Mouse (Mus musculus): ENCODE data around the gene Glyctk. TPM values are rescaled to one million over a fixed set of nuclear protein-coding genes. Genes with fewer than 3 reads are reported as not detected.

Gene Glyctk
- polyA plus RNA-seq, 1 experiment from 2014 or later: 0.74 TPM

DNA sequence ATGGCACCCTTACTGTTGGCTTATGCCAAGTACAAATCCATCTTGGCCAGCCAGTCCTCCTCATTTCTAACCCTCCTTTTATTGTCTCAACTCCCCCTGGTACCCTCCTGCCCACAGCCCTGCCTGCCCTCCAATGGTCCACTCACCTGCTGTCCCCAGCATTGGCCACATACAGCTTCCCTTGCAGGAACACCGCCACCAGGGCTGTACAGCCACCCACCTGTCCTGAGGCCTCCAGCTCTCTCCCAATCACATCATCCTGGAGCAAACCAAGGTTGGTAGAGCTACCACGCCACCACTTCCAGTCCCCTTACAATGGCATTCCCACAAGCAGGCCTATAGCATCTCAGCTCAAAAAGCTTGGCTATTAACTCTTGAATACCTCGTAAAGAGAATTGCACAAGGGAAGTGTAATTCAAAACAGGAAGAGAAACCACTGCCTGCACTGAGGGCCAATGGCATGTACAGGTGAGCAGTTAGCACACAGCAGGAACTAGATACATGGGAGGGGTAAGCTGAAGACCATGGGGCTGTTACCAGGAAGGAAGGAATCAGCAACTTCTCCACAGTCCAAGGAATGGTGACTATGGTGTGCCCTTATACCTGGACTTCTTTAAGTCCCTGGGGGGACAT, 39.3 kb upstream of the Glyctk start:
- Histone ChIP-seq H3K36me3 (peaks cover 21% of the 10 kb centered on the region), H3K27me3 (no peaks in the 10 kb centered on the region), H3K9ac (no peak overlapping the region), H3K4me2 (no peak overlapping the region), H3K4me1 (replicated peaks) (peaks cover 20% of the 10 kb centered on the region), H3K4me3 (no peak overlapping the region), H3K27ac (no peak overlapping the region), H3K9me3 (replicated peaks) (no peaks in the 10 kb centered on the region)
- WGBS: 93% methylated on average over 3 of the region's 3 CpGs
- ATAC-seq (replicated peaks; ENCODE audit: insufficient number of reproducible peaks, insufficient read depth, low FRiP score, low read depth): no peak

DNA sequence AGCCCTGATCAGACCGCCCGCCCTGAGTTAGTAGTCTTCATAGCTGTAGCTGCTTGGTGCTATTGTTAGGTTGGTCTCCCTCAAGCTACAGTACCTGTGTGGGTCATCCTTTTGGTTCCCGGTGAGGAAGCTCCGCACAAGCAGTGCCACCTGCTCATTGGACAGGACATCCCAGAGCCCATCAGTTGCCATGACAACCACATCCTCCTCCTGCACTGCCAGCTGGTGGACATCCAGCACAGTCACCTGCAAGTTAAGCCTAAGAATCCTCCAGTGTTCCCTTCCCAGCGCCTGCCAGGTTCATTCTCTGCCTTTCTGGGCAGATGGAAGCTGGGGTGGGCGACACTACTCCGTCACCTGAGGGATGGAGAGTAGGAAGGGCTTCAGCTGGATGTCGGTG, 37.8 kb upstream of the Glyctk start:
- H3K9me3 ChIP-seq (replicated peaks): no peaks in the 10 kb centered on the region
- WGBS: 88% methylated on average over 8 of the region's 8 CpGs
- H3K36me3 ChIP-seq: peaks cover 34% of the 10 kb centered on the region

DNA sequence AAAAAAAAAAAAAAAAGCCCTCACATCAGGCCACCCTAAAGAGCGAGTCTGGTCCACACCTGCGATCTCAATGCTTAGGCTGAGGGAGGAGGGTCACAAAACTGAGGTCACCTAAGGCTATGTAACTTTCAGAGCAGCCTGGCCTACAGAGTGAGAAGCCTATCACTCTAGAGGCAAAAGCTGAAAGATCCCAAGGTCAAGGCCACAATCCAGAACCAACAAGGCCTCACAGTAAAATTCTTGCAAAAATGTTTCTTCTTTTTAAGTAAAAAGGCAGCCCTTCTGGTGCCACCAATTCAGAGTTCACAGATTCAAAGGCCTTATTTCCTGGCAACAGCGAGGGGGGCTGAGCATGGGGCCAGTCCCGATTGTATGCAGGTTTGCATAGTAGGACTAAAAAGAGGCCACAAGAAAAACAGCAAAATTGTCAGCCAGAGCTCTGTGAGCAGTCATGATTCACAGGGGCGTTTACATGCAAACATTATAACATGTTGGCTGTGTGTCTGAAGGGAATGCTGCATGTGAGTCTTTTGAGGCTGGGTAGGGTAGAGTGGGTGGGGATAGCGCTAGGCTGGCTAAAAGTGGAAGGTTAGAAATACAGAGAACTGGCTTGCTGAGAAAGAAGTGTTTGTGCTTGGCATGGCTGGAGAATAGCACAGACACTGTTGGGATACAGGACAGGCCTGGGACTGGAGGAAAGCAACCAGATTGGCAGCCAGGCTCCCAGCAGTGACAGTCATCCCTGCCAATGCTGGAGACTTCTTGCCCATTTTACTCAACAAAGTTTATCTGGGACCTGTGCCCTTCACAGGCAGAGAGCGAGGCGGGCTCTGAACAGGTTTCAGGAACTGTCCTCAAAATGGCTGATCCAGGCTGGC, 36.2 kb upstream of the Glyctk start:
- ATAC-seq (replicated peaks; ENCODE audit: insufficient number of reproducible peaks, insufficient read depth, low FRiP score, low read depth): no peak
- no peaks in the 10 kb centered on the region for H3K9me3 ChIP-seq (replicated peaks)
- H3K27ac ChIP-seq: no peak overlapping the region
- WGBS: 90% methylated on average over 8 of the region's 8 CpGs
- H3K4me2 ChIP-seq: no peak overlapping the region
- H3K9ac ChIP-seq: no peak overlapping the region
- H3K4me1 ChIP-seq (replicated peaks): peaks cover 11% of the 10 kb centered on the region
- peaks cover 49% of the 10 kb centered on the region for H3K36me3 ChIP-seq
- H3K4me3 ChIP-seq: no peak overlapping the region
- no peaks in the 10 kb centered on the region for H3K27me3 ChIP-seq

More for the DNA sequence above, 37.8 kb upstream of the Glyctk start:
- Histone ChIP-seq H3K4me3 (no peak overlapping the region), H3K4me2 (no peak overlapping the region), H3K4me1 (replicated peaks) (peaks cover 18% of the 10 kb centered on the region), H3K27me3 (no peaks in the 10 kb centered on the region), H3K27ac (no peak overlapping the region), H3K9ac (no peak overlapping the region)
- ATAC-seq (replicated peaks; ENCODE audit: insufficient number of reproducible peaks, insufficient read depth, low FRiP score, low read depth): no peak

DNA sequence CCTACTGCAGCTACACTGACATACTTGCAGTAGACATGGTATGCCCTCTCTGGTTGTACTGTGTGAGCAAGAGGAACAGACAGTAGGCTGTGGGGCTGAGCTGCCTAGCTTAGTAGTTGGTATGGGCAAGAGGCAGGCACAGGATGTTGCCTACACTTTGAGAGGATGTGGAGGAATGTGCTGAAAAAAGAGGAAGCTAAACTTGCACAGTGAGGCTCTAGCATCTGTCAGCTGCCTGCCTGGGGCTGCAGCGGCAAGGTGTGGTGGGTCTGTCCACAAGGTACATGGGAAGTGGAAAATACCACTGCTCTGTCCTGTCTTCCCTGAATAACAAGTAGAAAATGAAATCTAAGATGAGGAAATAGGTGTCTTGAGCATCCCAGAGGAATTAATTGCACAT, 35.1 kb upstream of the Glyctk start:
- Histone ChIP-seq H3K27me3 (no peaks in the 10 kb centered on the region), H3K9ac (no peak overlapping the region), H3K27ac (no peak overlapping the region), H3K36me3 (peaks cover 61% of the 10 kb centered on the region), H3K9me3 (replicated peaks) (no peaks in the 10 kb centered on the region), H3K4me2 (no peak overlapping the region), H3K4me1 (replicated peaks) (peaks cover 4% of the 10 kb centered on the region; the same call in 1 of the 2 replicates), H3K4me3 (no peak overlapping the region)
- WGBS: 88% methylated on average over 1 of the region's 1 CpGs
- ATAC-seq (replicated peaks; ENCODE audit: insufficient number of reproducible peaks, insufficient read depth, low FRiP score, low read depth): no peak

DNA sequence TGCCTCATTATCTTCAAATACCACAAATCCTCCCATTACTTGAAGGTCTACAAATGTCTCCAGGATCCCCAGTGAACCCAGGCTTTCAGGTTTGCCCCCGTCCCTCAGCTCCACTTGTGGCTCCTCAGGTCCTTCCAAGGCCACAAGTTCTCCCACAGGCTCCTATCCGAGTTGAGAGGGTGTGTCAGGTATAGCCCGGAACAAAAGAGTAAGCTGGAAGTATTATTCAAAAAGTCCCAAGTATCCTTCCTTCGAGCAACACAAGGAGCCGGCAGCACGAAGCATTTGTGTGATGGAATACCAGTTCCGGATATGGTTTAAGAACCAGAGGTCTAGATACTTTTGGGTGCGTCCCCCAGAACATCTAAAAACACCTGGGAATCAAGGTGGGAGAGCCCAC, 34.1 kb upstream of the Glyctk start:
- no peaks in the 10 kb centered on the region for H3K9me3 ChIP-seq (replicated peaks)
- no peak overlapping the region for H3K4me3 ChIP-seq
- WGBS: 89% methylated on average over 8 of the region's 8 CpGs
- H3K9ac ChIP-seq: no peak overlapping the region
- H3K27ac ChIP-seq: no peak overlapping the region
- no peaks in the 10 kb centered on the region for H3K27me3 ChIP-seq
- ATAC-seq (replicated peaks; ENCODE audit: insufficient number of reproducible peaks, insufficient read depth, low FRiP score, low read depth): no peak
- H3K4me2 ChIP-seq: no peak overlapping the region
- no peaks in the 10 kb centered on the region for H3K4me1 ChIP-seq (replicated peaks)
- peaks cover 70% of the 10 kb centered on the region for H3K36me3 ChIP-seq

DNA sequence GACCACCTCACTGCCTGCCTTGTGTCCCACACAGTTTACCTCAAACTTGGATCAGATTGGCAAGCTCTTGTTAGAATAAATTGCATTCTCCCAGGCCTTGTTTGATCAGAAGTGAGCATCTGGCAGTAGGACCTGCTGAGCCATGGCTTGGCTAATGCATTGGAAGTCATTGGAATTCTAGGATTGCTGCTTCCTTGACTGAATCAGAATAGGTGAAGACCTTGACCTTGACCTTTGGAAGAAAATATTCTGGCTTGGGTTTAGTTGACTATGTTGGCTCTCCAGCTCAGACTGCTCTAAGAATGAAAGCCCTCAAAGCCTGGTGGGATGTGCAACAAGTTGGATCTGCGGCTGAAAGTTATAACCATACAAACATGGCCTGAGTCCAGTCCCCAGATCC, 33.4 kb upstream of the Glyctk start:
- H3K36me3 ChIP-seq: peaks cover 73% of the 10 kb centered on the region
- no peaks in the 10 kb centered on the region for H3K27me3 ChIP-seq
- H3K4me2 ChIP-seq: no peak overlapping the region
- no peaks in the 10 kb centered on the region for H3K4me1 ChIP-seq (replicated peaks)
- WGBS: 93% methylated on average over 1 of the region's 1 CpGs
- no peak overlapping the region for H3K9ac ChIP-seq
- ATAC-seq (replicated peaks; ENCODE audit: insufficient number of reproducible peaks, insufficient read depth, low FRiP score, low read depth): no peak
- H3K4me3 ChIP-seq: no peak overlapping the region
- no peaks in the 10 kb centered on the region for H3K9me3 ChIP-seq (replicated peaks)
- no peak overlapping the region for H3K27ac ChIP-seq

DNA sequence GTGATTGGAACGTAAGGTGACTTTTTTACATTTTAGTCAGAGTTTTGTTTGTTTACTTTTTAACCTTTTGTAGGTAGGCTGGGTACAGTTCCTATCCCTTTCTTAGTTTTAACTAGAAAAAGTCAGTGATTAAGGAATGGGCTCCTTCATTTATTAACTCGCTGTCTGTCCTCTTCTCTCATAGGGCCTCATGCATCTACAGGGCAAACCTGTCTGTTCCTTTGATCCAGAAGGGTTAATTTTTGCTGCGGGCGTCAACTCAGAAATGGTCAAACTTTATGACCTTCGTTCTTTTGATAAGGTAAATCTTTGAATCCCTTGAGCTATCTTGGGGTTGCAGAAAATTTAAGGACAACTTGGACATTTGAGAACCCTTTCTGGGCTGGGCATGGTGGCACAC, 26.1 kb upstream of the Glyctk start:
- no peaks in the 10 kb centered on the region for H3K4me1 ChIP-seq (replicated peaks)
- no peak overlapping the region for H3K9ac ChIP-seq
- whole genome bisulfite sequencing: 87% methylated on average over 5 of the region's 5 CpGs
- H3K4me3 ChIP-seq: no peak overlapping the region
- H3K36me3 ChIP-seq: peaks cover 95% of the 10 kb centered on the region
- no peak overlapping the region for H3K4me2 ChIP-seq
- no peak overlapping the region for H3K27ac ChIP-seq
- H3K27me3 ChIP-seq: no peaks in the 10 kb centered on the region
- H3K9me3 ChIP-seq (replicated peaks): no peaks in the 10 kb centered on the region
- ATAC-seq (replicated peaks; ENCODE audit: insufficient number of reproducible peaks, insufficient read depth, low FRiP score, low read depth): no peak

DNA sequence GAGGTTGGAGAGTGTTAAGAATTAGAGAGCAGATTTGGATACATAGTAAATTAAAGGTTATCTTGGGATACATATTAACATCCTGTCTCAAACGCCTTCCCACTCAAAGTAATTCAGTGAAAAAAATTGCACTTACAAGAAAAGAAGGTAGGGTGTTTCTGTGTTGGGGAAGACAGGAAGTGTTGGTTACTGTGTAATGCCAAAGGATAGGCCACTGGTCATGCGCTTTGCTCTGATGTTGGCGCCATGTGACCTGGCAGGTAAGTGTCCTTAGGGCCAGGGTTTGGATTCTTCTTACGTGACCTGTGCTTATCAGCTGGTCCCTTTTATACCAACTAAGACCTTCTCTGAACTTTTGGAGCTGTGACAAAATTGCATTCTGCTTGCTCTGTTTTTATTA, 24.2 kb upstream of the Glyctk start:
- Histone ChIP-seq H3K27me3 (no peaks in the 10 kb centered on the region), H3K4me1 (replicated peaks) (no peaks in the 10 kb centered on the region), H3K9me3 (replicated peaks) (no peaks in the 10 kb centered on the region), H3K27ac (no peak overlapping the region), H3K36me3 (peaks cover 95% of the 10 kb centered on the region), H3K4me2 (no peak overlapping the region), H3K4me3 (no peak overlapping the region), H3K9ac (no peak overlapping the region)
- no peak for ATAC-seq (replicated peaks; ENCODE audit: insufficient number of reproducible peaks, insufficient read depth, low FRiP score, low read depth)
- 90% methylated on average over 4 of the region's 4 CpGs for WGBS

DNA sequence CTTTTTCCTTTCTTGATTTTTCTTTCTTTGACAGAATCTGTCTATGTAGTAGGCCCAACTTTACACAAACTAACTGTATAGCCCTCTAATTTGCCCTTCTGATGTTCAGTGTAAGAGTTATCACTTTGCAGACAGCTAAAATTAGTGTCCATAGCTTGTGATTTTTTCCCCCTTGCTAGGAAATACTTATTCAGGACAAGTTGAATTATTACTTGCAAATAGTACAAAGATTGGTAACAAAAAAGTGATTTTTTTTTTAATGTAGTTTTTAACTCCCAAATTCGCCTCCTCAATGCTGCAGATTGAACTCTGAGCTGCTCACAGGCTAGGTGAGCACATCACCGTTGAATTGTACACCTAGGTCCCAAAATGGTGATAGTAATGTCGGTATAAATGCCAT, 22.0 kb upstream of the Glyctk start:
- 94% methylated on average over 3 of the region's 3 CpGs for WGBS
- ATAC-seq (replicated peaks; ENCODE audit: insufficient number of reproducible peaks, insufficient read depth, low FRiP score, low read depth): no peak
- H3K36me3 ChIP-seq: peaks cover 83% of the 10 kb centered on the region

DNA sequence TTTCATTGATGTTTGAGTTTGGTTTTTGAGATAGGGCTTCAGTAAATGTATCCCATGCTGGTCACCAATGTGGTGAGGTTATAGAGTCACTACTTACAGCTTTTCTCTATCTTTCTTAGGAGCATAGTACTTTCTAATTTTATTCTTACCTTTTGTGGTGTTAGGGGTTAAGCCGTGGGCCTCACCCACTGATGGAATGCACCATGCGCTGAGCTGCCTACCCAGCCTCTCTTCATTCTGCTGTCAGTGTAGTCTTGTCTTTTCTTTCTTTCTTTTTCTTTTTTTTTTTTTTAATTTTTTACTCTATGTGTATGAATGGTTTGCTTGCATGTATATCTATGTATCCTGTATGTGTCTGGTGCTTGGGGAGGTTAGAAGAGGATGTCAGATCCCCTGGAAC, 21.5 kb upstream of the Glyctk start:
- no peak overlapping the region for H3K4me3 ChIP-seq
- H3K27me3 ChIP-seq: no peaks in the 10 kb centered on the region
- ATAC-seq (replicated peaks; ENCODE audit: insufficient number of reproducible peaks, insufficient read depth, low FRiP score, low read depth): no peak
- H3K9me3 ChIP-seq (replicated peaks): no peaks in the 10 kb centered on the region
- 77% methylated on average over 2 of the region's 2 CpGs for WGBS
- H3K36me3 ChIP-seq: peaks cover 78% of the 10 kb centered on the region
- no peak overlapping the region for H3K9ac ChIP-seq
- H3K4me1 ChIP-seq (replicated peaks): peaks cover 18% of the 10 kb centered on the region
- H3K4me2 ChIP-seq: no peak overlapping the region
- no peak overlapping the region for H3K27ac ChIP-seq

More for the DNA sequence above, 22.0 kb upstream of the Glyctk start:
- no peaks in the 10 kb centered on the region for H3K27me3 ChIP-seq
- H3K9ac ChIP-seq: no peak overlapping the region
- no peaks in the 10 kb centered on the region for H3K9me3 ChIP-seq (replicated peaks)
- no peak overlapping the region for H3K4me2 ChIP-seq
- no peak overlapping the region for H3K4me3 ChIP-seq
- H3K27ac ChIP-seq: no peak overlapping the region
- H3K4me1 ChIP-seq (replicated peaks): peaks cover 13% of the 10 kb centered on the region

DNA sequence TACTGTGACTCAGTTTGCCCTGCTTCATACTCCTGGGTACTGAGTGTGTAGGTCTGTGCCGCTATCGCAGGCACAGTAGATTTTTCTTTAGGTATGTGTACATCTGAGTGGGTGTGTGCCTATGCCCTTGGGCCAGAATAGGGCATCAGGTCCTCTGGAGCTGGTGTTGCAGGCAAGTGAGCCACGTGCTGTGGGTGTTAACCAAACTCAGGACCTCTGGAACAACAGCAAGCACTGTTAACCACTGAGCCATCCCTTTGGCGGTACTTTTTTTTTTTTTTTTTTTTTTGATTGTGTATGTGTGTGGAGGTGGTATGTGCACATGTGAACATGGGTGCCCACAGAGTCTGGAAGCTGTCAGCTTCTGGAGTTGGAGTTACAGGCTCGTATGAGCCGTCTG, 19.9 kb upstream of the Glyctk start:
- H3K4me2 ChIP-seq: no peak overlapping the region
- no peak for ATAC-seq (replicated peaks; ENCODE audit: insufficient number of reproducible peaks, insufficient read depth, low FRiP score, low read depth)
- H3K27ac ChIP-seq: no peak overlapping the region
- peaks cover 61% of the 10 kb centered on the region for H3K36me3 ChIP-seq
- no peak overlapping the region for H3K9ac ChIP-seq
- H3K4me3 ChIP-seq: no peak overlapping the region
- H3K4me1 ChIP-seq (replicated peaks): peaks cover 31% of the 10 kb centered on the region
- no peaks in the 10 kb centered on the region for H3K27me3 ChIP-seq
- WGBS: 81% methylated on average over 6 of the region's 6 CpGs
- no peaks in the 10 kb centered on the region for H3K9me3 ChIP-seq (replicated peaks)

DNA sequence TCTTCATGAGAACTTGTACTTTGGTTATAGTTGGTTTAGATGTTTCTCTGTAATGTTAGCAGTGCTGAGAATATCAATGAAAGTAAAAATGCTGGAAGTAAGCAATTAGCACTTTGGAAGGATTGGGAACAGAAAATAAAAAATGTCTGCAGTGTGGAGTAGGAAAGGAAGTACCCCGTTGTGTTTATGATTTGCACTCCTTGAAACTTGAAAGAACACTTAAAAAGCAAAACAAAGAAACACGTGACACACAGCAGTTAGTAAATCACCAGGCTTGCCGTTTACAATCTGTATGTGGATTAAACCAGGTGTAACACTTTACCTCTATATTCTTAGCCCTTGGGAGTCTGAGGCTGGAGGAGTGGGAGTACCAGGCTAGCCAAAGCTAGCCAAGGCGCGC, 18.8 kb upstream of the Glyctk start:
- WGBS: 79% methylated on average over 5 of the region's 5 CpGs
- Histone ChIP-seq H3K27ac (no peak overlapping the region), H3K9ac (no peak overlapping the region), H3K4me2 (no peak overlapping the region), H3K4me1 (replicated peaks) (peaks cover 32% of the 10 kb centered on the region), H3K4me3 (no peak overlapping the region), H3K9me3 (replicated peaks) (no peaks in the 10 kb centered on the region), H3K27me3 (no peaks in the 10 kb centered on the region), H3K36me3 (peaks cover 51% of the 10 kb centered on the region)
- ATAC-seq (replicated peaks; ENCODE audit: insufficient number of reproducible peaks, insufficient read depth, low FRiP score, low read depth): no peak
